Mouse (Mus musculus): ENCODE data around the gene Tmie. TPM values are rescaled to one million over a fixed set of nuclear protein-coding genes. Genes with fewer than 3 reads are reported as not detected.

Tmie gene
- total RNA-seq (2023) = 42.9 TPM

DNA sequence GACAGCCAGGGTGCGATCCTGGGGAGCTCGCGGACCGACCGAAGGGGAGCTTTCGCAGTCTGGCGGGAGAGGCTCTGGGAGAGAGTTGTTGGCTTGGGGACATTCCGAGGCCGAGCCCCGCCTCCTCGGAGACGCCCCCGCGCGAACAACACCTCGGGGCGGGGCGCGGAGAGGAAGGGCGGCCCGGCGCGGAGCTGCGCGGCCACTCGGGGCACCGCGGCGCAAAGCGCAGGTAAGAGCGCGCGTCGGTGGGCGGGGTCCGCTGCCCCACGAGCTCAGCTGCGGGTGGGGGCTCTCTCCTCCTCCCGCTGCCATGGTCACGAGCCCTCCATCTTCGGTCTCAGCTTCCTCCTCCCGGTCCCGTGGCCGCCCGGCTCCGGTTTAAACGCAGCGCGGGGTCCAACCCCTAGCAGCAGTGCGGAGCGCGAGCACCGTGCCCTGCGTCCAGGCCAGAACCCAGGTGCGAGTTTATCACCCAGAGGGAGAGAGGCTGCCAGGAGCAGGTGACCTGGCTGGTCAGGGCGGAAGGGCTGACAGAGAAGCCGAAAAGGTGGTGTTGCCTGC lies at the start of gene Tmie:
Tmie (minus strand) TSS at position 116 of the 564 bp plus-strand sequence.

DNA sequence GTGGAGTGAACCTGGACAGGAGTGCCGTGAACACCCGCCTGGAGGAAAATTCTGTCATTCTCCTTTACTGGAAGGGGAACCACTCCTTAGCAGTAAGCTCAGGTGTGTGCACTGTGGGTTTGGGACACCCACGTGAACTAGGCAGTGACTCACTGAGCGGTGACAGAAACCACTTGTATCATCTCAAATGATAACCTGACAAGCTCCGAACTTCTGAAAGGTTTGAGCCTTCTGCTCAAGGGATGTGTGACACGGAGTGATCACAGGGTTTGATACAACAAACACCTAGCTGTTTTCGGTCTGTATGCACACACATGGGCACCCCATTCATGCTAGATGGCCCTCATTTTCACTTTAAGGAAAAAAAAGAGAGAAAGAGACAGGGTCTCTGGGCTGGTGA lies 36.9 kb upstream of the Tmie start, which contains the start of gene Fam240a:
Fam240a (minus strand) TSS at position 76 of the 400 bp plus-strand sequence.

DNA sequence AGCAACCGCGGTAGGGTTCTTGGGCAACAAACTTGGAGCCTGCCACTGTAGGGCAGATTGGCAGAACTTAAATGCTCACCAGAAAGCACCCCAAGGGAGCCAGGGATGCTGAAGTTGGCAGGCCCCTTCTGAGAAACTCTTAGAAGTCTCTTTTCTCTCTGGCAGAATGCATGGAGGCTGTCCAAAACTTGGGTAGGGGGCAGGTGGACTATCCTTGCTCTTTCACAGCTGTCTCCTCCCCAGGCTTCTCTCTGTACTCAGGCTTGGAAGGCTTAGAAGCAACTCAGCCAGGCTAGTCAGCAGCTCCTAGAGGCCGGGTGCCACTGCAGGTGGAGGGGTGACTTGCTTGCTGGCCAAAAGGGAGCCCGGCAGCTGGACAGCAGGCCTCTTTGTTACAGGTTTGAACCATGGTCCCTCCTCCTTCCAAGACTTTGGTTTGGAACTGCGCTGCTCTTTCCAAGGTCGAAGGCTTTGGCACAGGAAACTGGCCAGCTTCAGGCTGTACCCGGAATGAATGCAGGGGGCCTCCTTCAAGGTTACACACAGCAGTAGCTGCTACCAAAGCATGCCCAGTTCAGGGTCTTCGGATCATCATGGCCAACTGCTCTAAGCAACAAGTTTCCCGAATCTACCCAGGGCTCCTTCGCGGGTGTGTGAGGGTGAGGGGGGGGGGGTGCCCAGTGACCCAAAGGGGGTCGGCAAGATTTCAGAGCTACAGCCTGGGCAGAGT lies 557 bp downstream of the Tmie start, which contains the start of gene Als2cl:
Als2cl (plus strand) TSS at position 680 of the 730 bp plus-strand sequence.

DNA sequence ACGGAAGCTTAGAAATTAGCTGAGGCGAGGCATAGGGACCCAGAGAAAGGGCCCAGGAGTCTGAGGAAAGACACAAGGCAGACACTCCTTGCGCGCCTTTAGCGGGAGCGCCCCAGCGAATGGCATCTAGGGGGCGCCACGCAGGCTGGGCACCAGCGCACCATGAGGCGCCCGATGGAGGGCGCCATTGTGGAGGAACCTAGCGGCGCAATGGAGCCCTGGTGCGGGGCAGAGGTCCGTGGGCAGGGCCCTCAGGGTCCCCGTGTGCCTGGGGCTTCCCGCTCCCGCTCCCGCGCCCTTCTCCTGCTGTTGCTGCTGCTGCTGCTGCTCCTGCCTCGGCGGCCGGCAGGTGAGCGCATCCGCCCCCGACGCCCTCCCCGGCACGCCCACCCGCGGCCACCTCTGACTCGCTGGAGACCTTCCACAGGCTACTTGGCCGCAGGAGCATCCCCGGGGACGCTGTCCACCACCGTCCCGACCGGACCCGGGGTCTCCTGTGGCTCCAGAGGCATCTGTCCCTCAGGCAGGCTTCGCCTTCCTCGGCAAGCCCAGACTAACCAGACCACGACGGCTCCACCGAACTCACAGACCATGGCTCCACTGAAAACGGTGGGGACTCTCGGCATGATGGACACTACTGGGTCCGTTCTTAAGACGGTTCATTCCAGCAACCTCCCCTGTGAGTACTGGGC lies 22.0 kb downstream of the Tmie start, which contains the start of gene Prss50:
Prss50 (plus strand) TSS at position 187 of the 692 bp plus-strand sequence.

DNA sequence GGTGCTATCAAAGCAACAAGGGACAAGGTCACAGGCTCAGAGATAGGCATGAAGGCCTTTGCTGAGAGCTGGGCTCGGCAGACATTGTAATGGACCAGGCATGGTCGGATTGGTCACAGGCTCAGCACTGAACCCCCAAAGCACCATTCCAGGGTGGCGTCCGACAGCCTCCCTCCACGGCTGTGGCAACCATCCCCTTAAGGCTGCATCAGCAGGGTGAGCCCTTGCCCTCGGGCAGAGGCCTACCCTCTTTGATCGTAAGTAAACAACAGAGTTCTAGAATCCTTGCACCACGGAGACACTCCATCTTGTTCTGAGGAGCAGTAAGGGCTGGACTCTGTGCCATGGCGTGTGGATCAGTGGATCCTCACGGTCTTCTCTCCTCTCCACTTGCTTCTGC lies 35.7 kb downstream of the Tmie start, which contains the start of gene Prss46:
Prss46 (plus strand) TSS at position 301 of the 400 bp plus-strand sequence.

DNA sequence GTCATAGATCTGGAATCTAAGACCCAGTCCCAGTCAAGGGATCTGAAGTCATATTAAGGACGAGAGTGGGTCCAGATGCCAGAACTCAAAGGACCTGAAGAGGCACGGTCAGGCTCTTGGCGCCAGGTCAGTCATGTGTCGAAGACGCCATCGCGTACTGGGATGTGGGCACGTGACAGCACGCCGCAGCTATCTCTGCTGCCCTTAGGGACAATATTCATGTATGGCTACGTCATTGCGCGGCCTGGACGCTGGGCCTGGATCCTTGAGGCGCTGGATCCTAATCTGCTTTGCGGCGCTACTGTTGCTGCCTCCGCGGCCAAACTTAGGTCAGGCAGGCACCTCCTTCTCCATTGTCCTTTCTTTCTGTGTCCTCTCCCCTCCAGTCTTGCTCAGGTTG lies 45.5 kb downstream of the Tmie start, which contains the start of gene Prss45:
Prss45 (plus strand) TSS at position 178 of the 400 bp plus-strand sequence.

DNA sequence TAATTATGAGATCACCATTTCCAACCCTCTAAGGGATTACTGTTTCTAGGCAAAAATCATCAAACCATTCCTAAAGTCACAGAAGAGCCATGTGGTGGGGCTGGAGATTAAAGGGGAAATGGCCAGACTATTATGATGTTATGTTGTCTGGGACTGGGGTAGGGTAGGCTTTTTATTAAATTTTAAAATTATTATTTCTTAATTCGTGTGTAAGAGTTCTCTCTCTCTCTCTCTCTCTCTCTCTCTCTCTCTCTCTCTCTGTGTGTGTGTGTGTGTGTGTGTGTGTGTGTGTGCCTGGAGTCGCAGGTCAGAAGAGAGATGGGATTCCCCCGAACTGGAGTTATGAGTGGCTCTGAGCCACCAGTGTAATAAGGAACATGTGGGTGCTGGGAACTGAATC lies 53.5 kb downstream of the Tmie start, which contains the start of gene Prss43:
Prss43 (plus strand) TSS at position 301 of the 400 bp plus-strand sequence.

Other genes with a start within 250 kb of the Tmie start
- 85.6 TPM for gene Nbeal2, start 226.0 kb downstream of the Tmie start, total RNA-seq (2023)
- 86.0 TPM for gene Ccdc12, start 223.6 kb downstream of the Tmie start, total RNA-seq (2023)
- gene Myl3, start 138.3 kb downstream of the Tmie start, total RNA-seq (2023) = not detected
- not detected for gene Pth1r, start 133.0 kb downstream of the Tmie start, total RNA-seq (2023)
- not detected for gene Prss42, start 81.9 kb downstream of the Tmie start, total RNA-seq (2023)
- gene Prss44, start 66.1 kb downstream of the Tmie start, total RNA-seq (2023) = not detected
- gene Prss43, start 53.4 kb downstream of the Tmie start, total RNA-seq (2023) = not detected
- not detected for gene Prss45, start 45.5 kb downstream of the Tmie start, total RNA-seq (2023)
- gene Prss46, start 35.6 kb downstream of the Tmie start, total RNA-seq (2023) = not detected
- not detected for gene Prss50, start 22.1 kb downstream of the Tmie start, total RNA-seq (2023)
- gene Als2cl, start 243 bp downstream of the Tmie start, total RNA-seq (2023) = 486 TPM
- gene Fam240a, start 36.7 kb upstream of the Tmie start, total RNA-seq (2023) = 4.0 TPM
- gene Tdgf1, start 66.0 kb upstream of the Tmie start, total RNA-seq (2023) = 1.9 TPM
- gene Lrrc2, start 71.4 kb upstream of the Tmie start, total RNA-seq (2023) = not detected
- gene Rtp3, start 110.5 kb upstream of the Tmie start, total RNA-seq (2023) = not detected
- gene Ltf, start 139.2 kb upstream of the Tmie start, total RNA-seq (2023) = 5.2 TPM
- gene Ccrl2, start 177.4 kb upstream of the Tmie start, total RNA-seq (2023) = 7.6 TPM
- 15.6 TPM for gene Lrrfip2, start 237.5 kb upstream of the Tmie start, total RNA-seq (2023)

All from CD8-positive naive resting alpha-beta T cell, adult 57 days (primary cell).